Mouse (Mus musculus) embryonic facial prominence, embryonic 12.5 days (tissue): Measurements from ENCODE around the gene Smox. TPM values are rescaled to one million over a fixed set of nuclear protein-coding genes. Genes with fewer than 3 reads are reported as not detected.

Experiments used
- ATAC-seq: fragments of 200-750 bp; cut with Nextera tagmentation; 2 replicates; pipeline ENCODE4 v1.8.0; 2017; ENCODE audit not compliant: insufficient number of reproducible peaks, insufficient read depth, low FRiP score, low TSS enrichment
- H3K27ac ChIP-seq: fragments of 300-500 bp; sonication (generic); 2 replicates; pipeline ENCODE4 v1.5.1; 2016; ENCODE audit warnings: mild to moderate bottlenecking
- H3K27me3 ChIP-seq: fragments of 300-500 bp; sonication (generic); 2 replicates; pipeline ENCODE4 v1.6.1; 2016; ENCODE audit warnings: mild to moderate bottlenecking, moderate library complexity
- H3K36me3 ChIP-seq: fragments of 300-500 bp; sonication (generic); 2 replicates; pipeline ENCODE4 v1.6.1; 2016; ENCODE audit warnings: mild to moderate bottlenecking
- H3K4me1 ChIP-seq: fragments of 300-500 bp; sonication (generic); 2 replicates; pipeline ENCODE4 v1.6.1; 2016
- H3K4me2 ChIP-seq: fragments of 300-500 bp; sonication (generic); replicated peaks from 2 replicates; pipeline ENCODE4 v1.6.1; 2016; ENCODE audit warnings: mild to moderate bottlenecking, moderate library complexity
- H3K4me3 ChIP-seq: fragments of 300-500 bp; sonication (generic); 2 replicates; pipeline ENCODE4 v1.5.1; 2016; ENCODE audit warnings: mild to moderate bottlenecking
- H3K9ac ChIP-seq: fragments of 300-500 bp; sonication (generic); 2 replicates; pipeline ENCODE4 v1.6.1; 2016; ENCODE audit warnings: mild to moderate bottlenecking, moderate library complexity
- H3K9me3 ChIP-seq: fragments of 300-500 bp; sonication (generic); 2 replicates; pipeline ENCODE4 v1.6.1; 2016; ENCODE audit warnings: mild to moderate bottlenecking, moderate library complexity
- WGBS: fragments of 180-500 bp; shearing (Covaris S2); methylation state at CpG from one replicate; pipeline ENCODE4 v1.1.7; 2016; 5-methylcytosine and 5-hydroxymethylcytosine counted together
- polyA plus RNA-seq: library from polyadenylated mRNA; unstranded; fragments of >200 nt; fragmentation: Nextera tagmentation; extraction: Ambion mirVana; gene quantifications from 2 replicates; pipeline ENCODE4 v1.2.1, GENCODE M21; 2016

Smox gene
- 64.8 and 71.2 TPM in 2 replicates for polyA plus RNA-seq

- peak within 1 kb of the TSS; percentile 97 for H3K4me2 ChIP-seq
- WGBS: 20% methylated on average over 7 of the region's 7 CpGs
- H3K9me3 ChIP-seq: no peaks in the 10 kb centered on the region
- H3K27me3 ChIP-seq: no peaks in the 10 kb centered on the region
- H3K27ac ChIP-seq: peak within 1 kb of the TSS; percentile 67
- peaks cover 20% of the 10 kb centered on the region for H3K4me1 ChIP-seq
- peak within 1 kb of the TSS; percentile 86 for H3K9ac ChIP-seq
- peak within 1 kb of the TSS; percentile 87 for H3K4me3 ChIP-seq
- H3K36me3 ChIP-seq: no peaks in the 10 kb centered on the region
- no peak; the same call in 1 of the 2 replicates for ATAC-seq
These were observed at the start of gene Smox for GRCm38 (mm10) chr2:131491196-131491595. Gene Smox, plus strand, starts transcription at chr2:131491496.

GRCm38 (mm10) chr2:131443084-131443890 lies 48.0 kb upstream of the Smox start:
- Histone ChIP-seq H3K4me3 (no peak overlapping the region), H3K9me3 (no peaks in the 10 kb centered on the region), H3K9ac (no peak overlapping the region), H3K4me1 (no peaks in the 10 kb centered on the region), H3K4me2 (no peak overlapping the region), H3K27me3 (no peaks in the 10 kb centered on the region), H3K27ac (no peak overlapping the region), H3K36me3 (no peaks in the 10 kb centered on the region)
- no peak for ATAC-seq
- 53% methylated on average over 8 of the region's 8 CpGs for WGBS

- WGBS: 59% methylated on average over 1 of the region's 1 CpGs
- Histone ChIP-seq H3K4me1 (no peaks in the 10 kb centered on the region), H3K27me3 (no peaks in the 10 kb centered on the region), H3K4me2 (no peak overlapping the region), H3K4me3 (no peak overlapping the region), H3K9ac (no peak overlapping the region), H3K27ac (no peak overlapping the region), H3K36me3 (no peaks in the 10 kb centered on the region), H3K9me3 (no peaks in the 10 kb centered on the region)
- ATAC-seq: no peak
These were observed 47.5 kb upstream of the Smox start for GRCm38 (mm10) chr2:131443891-131444190.

GRCm38 (mm10) chr2:131446416-131446982 lies 44.8 kb upstream of the Smox start:
- Histone ChIP-seq H3K27me3 (no peaks in the 10 kb centered on the region), H3K36me3 (no peaks in the 10 kb centered on the region), H3K4me3 (no peak overlapping the region), H3K9me3 (no peaks in the 10 kb centered on the region), H3K4me2 (no peak overlapping the region), H3K27ac (no peak overlapping the region), H3K9ac (no peak overlapping the region), H3K4me1 (no peaks in the 10 kb centered on the region)
- ATAC-seq: no peak
- 62% methylated on average over 2 of the region's 2 CpGs for WGBS

GRCm38 (mm10) chr2:131447566-131448330 lies 43.5 kb upstream of the Smox start:
- Histone ChIP-seq H3K36me3 (no peaks in the 10 kb centered on the region), H3K9me3 (no peaks in the 10 kb centered on the region), H3K27me3 (no peaks in the 10 kb centered on the region), H3K27ac (no peak overlapping the region), H3K4me1 (no peaks in the 10 kb centered on the region), H3K4me2 (no peak overlapping the region), H3K4me3 (no peak overlapping the region), H3K9ac (no peak overlapping the region)
- 80% methylated on average over 8 of the region's 8 CpGs for WGBS
- no peak for ATAC-seq

- H3K36me3 ChIP-seq: no peaks in the 10 kb centered on the region
- H3K4me2 ChIP-seq: no peak overlapping the region
- no peaks in the 10 kb centered on the region for H3K4me1 ChIP-seq
- no peak overlapping the region for H3K9ac ChIP-seq
- no peaks in the 10 kb centered on the region for H3K27me3 ChIP-seq
- ATAC-seq: no peak
- no peaks in the 10 kb centered on the region for H3K9me3 ChIP-seq
- no peak overlapping the region for H3K27ac ChIP-seq
- no peak overlapping the region for H3K4me3 ChIP-seq
These were observed 42.9 kb upstream of the Smox start for GRCm38 (mm10) chr2:131448353-131448752.

GRCm38 (mm10) chr2:131449720-131450119 lies 41.6 kb upstream of the Smox start:
- Histone ChIP-seq H3K9me3 (no peaks in the 10 kb centered on the region), H3K9ac (no peak overlapping the region), H3K27me3 (no peaks in the 10 kb centered on the region), H3K4me2 (no peak overlapping the region), H3K36me3 (no peaks in the 10 kb centered on the region), H3K4me3 (no peak overlapping the region), H3K27ac (no peak overlapping the region), H3K4me1 (no peaks in the 10 kb centered on the region)
- no peak for ATAC-seq
- 67% methylated on average over 5 of the region's 5 CpGs for WGBS

- H3K36me3 ChIP-seq: no peaks in the 10 kb centered on the region
- WGBS: 89% methylated on average over 5 of the region's 5 CpGs
- no peak overlapping the region for H3K4me2 ChIP-seq
These were observed 40.8 kb upstream of the Smox start for GRCm38 (mm10) chr2:131450491-131450890.

GRCm38 (mm10) chr2:131457728-131458127 lies 33.6 kb upstream of the Smox start:
- no peaks in the 10 kb centered on the region for H3K9me3 ChIP-seq
- no peaks in the 10 kb centered on the region for H3K36me3 ChIP-seq
- ATAC-seq: no peak
- H3K4me2 ChIP-seq: no peak overlapping the region
- no peak overlapping the region for H3K27ac ChIP-seq
- no peak overlapping the region for H3K9ac ChIP-seq
- no peak overlapping the region for H3K4me3 ChIP-seq
- no peaks in the 10 kb centered on the region for H3K4me1 ChIP-seq
- WGBS: 90% methylated on average over 7 of the region's 7 CpGs
- H3K27me3 ChIP-seq: no peaks in the 10 kb centered on the region

More at GRCm38 (mm10) chr2:131450491-131450890, 40.8 kb upstream of the Smox start:
- Histone ChIP-seq H3K27me3 (no peaks in the 10 kb centered on the region), H3K9me3 (no peaks in the 10 kb centered on the region), H3K4me3 (no peak overlapping the region), H3K4me1 (no peaks in the 10 kb centered on the region), H3K27ac (no peak overlapping the region), H3K9ac (no peak overlapping the region)
- no peak for ATAC-seq

- no peaks in the 10 kb centered on the region for H3K4me1 ChIP-seq
- no peak overlapping the region for H3K9ac ChIP-seq
- H3K36me3 ChIP-seq: no peaks in the 10 kb centered on the region
- no peak overlapping the region for H3K27ac ChIP-seq
- H3K9me3 ChIP-seq: no peaks in the 10 kb centered on the region
- H3K27me3 ChIP-seq: no peaks in the 10 kb centered on the region
- H3K4me3 ChIP-seq: no peak overlapping the region
- H3K4me2 ChIP-seq: no peak overlapping the region
- ATAC-seq: no peak
- 66% methylated on average over 9 of the region's 9 CpGs for WGBS
These were observed 30.2 kb upstream of the Smox start for GRCm38 (mm10) chr2:131460946-131461682.

GRCm38 (mm10) chr2:131462991-131463390 lies 28.3 kb upstream of the Smox start:
- H3K9me3 ChIP-seq: no peaks in the 10 kb centered on the region
- no peak overlapping the region for H3K4me3 ChIP-seq
- no peak overlapping the region for H3K27ac ChIP-seq
- no peak overlapping the region for H3K4me2 ChIP-seq
- ATAC-seq: no peak
- H3K4me1 ChIP-seq: no peaks in the 10 kb centered on the region
- 50% methylated on average over 4 of the region's 4 CpGs for WGBS
- no peaks in the 10 kb centered on the region for H3K36me3 ChIP-seq
- H3K27me3 ChIP-seq: no peaks in the 10 kb centered on the region
- H3K9ac ChIP-seq: no peak overlapping the region
